Mouse (Mus musculus) liver, embryonic 12.5 days (tissue): ENCODE data around the gene Thumpd2. TPM values are rescaled to one million over a fixed set of nuclear protein-coding genes. Genes with fewer than 3 reads are reported as not detected.

Source experiments
- ATAC-seq: fragments of 200-750 bp; cut with Nextera tagmentation; 2 replicates; pipeline ENCODE4 v1.8.0; 2017; ENCODE audit warnings: moderate number of reproducible peaks, mild to moderate bottlenecking, moderate library complexity
- H3K27ac ChIP-seq: fragments of 300-500 bp; sonication (generic); 2 replicates; pipeline ENCODE4 v1.5.1; 2016; ENCODE audit warnings: mild to moderate bottlenecking
- H3K27me3 ChIP-seq: fragments of 300-500 bp; sonication (generic); replicated peaks from 2 replicates; pipeline ENCODE4 v1.6.1; 2016; ENCODE audit warnings: mild to moderate bottlenecking, moderate library complexity
- H3K36me3 ChIP-seq: fragments of 300-500 bp; sonication (generic); 2 replicates; pipeline ENCODE4 v1.6.1; 2016; ENCODE audit warnings: mild to moderate bottlenecking, moderate library complexity
- H3K4me1 ChIP-seq: fragments of 300-500 bp; sonication (generic); 2 replicates; pipeline ENCODE4 v1.6.1; 2016
- H3K4me2 ChIP-seq: fragments of 300-500 bp; sonication (generic); 2 replicates; pipeline ENCODE4 v1.6.1; 2016; ENCODE audit warnings: mild to moderate bottlenecking, moderate library complexity
- H3K4me3 ChIP-seq: fragments of 300-500 bp; sonication (generic); 2 replicates; pipeline ENCODE4 v1.5.1; 2016; ENCODE audit warnings: mild to moderate bottlenecking, moderate library complexity
- H3K9ac ChIP-seq: fragments of 300-500 bp; sonication (generic); 2 replicates; pipeline ENCODE4 v1.6.1; 2016; ENCODE audit warnings: mild to moderate bottlenecking, moderate library complexity
- H3K9me3 ChIP-seq: fragments of 300-500 bp; sonication (generic); replicated peaks from 2 replicates; pipeline ENCODE4 v1.6.1; 2016; ENCODE audit warnings: mild to moderate bottlenecking, moderate library complexity
- WGBS: fragments of 180-500 bp; shearing (Covaris S2); methylation state at CpG from one replicate; pipeline ENCODE4 v1.1.7; 2016; ENCODE audit not compliant: insufficient replicate concordance; 5-methylcytosine and 5-hydroxymethylcytosine counted together
- polyA plus RNA-seq: library from polyadenylated mRNA; unstranded; fragments of >200 nt; fragmentation: Nextera tagmentation; extraction: Ambion mirVana; gene quantifications from 2 replicates; pipeline ENCODE4 v1.2.1, GENCODE M21; 2016

Gene Thumpd2
- polyA plus RNA-seq, 1 experiment from 2014 or later: 9.3 TPM

DNA sequence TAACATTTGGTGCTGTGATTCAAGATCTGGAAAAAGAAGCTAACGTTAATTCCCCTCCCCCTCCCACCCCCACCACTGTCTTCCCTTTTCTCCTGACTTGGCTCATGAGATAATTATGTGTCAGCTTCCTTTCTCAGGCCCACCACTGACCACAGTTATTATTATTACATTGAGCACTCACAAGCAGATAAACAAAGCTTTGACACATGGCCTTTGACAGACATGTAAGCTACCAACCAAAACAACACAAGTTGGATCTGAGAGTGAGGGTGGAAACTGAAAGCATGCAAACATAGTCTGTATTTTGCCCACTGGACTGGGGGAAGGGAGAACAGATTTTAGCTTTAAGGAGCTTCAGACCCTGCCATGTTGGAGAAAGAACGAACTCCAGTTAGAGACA is 67.7 kb downstream of the Thumpd2 start:
- ATAC-seq: no peak
- Histone ChIP-seq H3K9me3 (no peaks in the 10 kb centered on the region), H3K4me2 (no peak overlapping the region), H3K36me3 (no peaks in the 10 kb centered on the region), H3K27ac (no peak overlapping the region), H3K4me1 (no peaks in the 10 kb centered on the region), H3K9ac (no peak overlapping the region), H3K27me3 (no peaks in the 10 kb centered on the region), H3K4me3 (no peak overlapping the region)
- 32% methylated on average over 2 of the region's 2 CpGs for WGBS

- H3K9me3 ChIP-seq: no peaks in the 10 kb centered on the region
- ATAC-seq: no peak
- WGBS: 62% methylated on average over 8 of the region's 8 CpGs
- no peak overlapping the region for H3K4me3 ChIP-seq
- no peak overlapping the region for H3K9ac ChIP-seq
- H3K27ac ChIP-seq: no peak overlapping the region
- H3K36me3 ChIP-seq: no peaks in the 10 kb centered on the region
- H3K4me1 ChIP-seq: no peaks in the 10 kb centered on the region
- H3K4me2 ChIP-seq: no peak overlapping the region
- no peaks in the 10 kb centered on the region for H3K27me3 ChIP-seq
These were observed 73.3 kb downstream of the Thumpd2 start for GRCm38 (mm10) chr17:80991535-80992127.

GRCm38 (mm10) chr17:80982976-80983375 is 81.9 kb downstream of the Thumpd2 start:
- Histone ChIP-seq H3K9ac (no peak overlapping the region), H3K4me3 (no peak overlapping the region), H3K4me2 (no peak overlapping the region), H3K27me3 (no peaks in the 10 kb centered on the region), H3K9me3 (no peaks in the 10 kb centered on the region), H3K27ac (no peak overlapping the region), H3K36me3 (no peaks in the 10 kb centered on the region), H3K4me1 (no peaks in the 10 kb centered on the region)
- no peak for ATAC-seq
- WGBS: 66% methylated on average over 10 of the region's 10 CpGs

DNA sequence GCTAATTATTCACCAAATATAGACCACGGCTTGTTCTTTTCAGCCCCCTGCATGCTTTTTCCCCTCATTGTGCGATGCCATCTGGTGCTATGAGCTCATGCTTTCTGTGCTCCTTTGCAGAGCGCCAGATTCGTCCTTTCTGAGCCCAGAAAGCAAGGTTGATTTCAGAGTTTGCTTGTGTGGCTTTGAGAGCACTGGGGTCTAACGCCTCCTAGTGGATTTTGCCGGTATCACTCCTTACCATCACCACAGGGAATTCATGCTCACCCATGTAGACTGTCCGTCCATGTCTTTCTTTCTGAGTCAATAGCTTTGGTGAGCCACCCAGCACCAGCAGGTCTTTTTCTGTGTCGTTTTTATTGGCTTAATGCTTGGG is 82.5 kb downstream of the Thumpd2 start:
- WGBS: 22% methylated on average over 8 of the region's 8 CpGs
- Histone ChIP-seq H3K4me2 (no peak overlapping the region), H3K9ac (no peak overlapping the region), H3K36me3 (no peaks in the 10 kb centered on the region), H3K4me1 (no peaks in the 10 kb centered on the region), H3K9me3 (no peaks in the 10 kb centered on the region), H3K27me3 (no peaks in the 10 kb centered on the region), H3K4me3 (no peak overlapping the region), H3K27ac (no peak overlapping the region)
- ATAC-seq: no peak

DNA sequence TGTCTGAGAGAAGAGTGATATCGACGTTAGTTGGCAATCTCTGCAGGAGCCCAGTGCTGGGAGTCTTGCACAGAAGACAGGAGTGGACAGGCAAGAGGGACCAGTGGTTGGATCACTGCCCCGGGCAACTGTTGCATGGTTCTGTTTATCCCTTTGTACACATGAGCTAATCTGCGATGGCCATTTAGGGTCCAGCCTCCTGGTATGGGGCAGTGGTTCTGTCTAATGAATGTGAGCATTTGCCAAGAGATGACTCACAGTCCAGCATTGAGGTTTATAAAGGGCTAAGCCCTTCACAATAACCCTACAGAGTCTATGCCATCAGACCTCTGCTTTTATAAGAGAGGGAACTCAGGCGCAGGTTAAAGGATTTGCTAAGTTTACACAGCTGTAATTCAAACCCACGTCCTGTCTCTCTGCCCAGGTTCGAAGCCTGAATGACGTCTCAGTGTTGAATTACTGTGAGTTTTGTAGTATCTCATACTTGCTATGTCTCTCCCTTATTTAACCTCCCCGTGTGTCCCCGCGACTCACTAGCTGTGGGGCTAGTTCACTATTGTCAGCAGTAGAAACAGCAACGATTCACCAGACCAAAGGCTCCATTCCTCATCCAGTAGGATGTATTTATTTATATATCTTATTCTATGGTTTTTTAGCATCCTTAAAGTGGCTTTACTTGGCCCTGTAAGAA is 83.0 kb downstream of the Thumpd2 start:
- WGBS: 65% methylated on average over 12 of the region's 12 CpGs
- Histone ChIP-seq H3K27me3 (no peaks in the 10 kb centered on the region), H3K4me1 (no peaks in the 10 kb centered on the region), H3K36me3 (no peaks in the 10 kb centered on the region), H3K27ac (no peak overlapping the region), H3K4me2 (no peak overlapping the region), H3K9ac (no peak overlapping the region), H3K4me3 (no peak overlapping the region), H3K9me3 (no peaks in the 10 kb centered on the region)
- no peak for ATAC-seq

DNA sequence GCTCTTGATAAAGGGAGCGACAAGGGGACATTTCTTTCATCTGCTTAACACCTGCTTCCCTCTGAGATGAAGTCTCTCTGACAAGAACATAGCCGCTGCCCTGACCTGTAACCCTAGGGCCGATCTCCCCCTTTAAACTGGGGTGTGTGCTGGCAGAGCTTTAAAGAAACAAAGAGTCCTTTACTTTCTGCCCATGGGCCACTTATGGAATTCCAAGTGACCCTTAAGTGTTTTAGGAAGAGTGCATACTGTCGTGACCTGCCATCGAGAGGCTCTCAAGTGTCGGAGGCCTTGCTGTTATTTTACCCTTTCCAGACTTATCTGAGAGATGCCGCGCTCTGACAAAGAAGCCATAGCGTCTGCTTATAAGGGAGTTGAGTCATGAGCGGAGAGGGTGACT is 84.8 kb downstream of the Thumpd2 start:
- Histone ChIP-seq H3K9me3 (no peaks in the 10 kb centered on the region; the same call in 1 of the 2 replicates), H3K4me2 (no peak overlapping the region)
- 77% methylated on average over 10 of the region's 10 CpGs for WGBS

GRCm38 (mm10) chr17:80977245-80977644 is 87.6 kb downstream of the Thumpd2 start:
- ATAC-seq: no peak; the same call in 1 of the 2 replicates
- Histone ChIP-seq H3K4me2 (no peak overlapping the region), H3K36me3 (no peaks in the 10 kb centered on the region), H3K9ac (no peak overlapping the region), H3K27ac (no peak overlapping the region), H3K9me3 (no peaks in the 10 kb centered on the region; the same call in 1 of the 2 replicates), H3K4me3 (no peak overlapping the region), H3K27me3 (no peaks in the 10 kb centered on the region), H3K4me1 (no peaks in the 10 kb centered on the region)
- 69% methylated on average over 5 of the region's 5 CpGs for WGBS

More for the DNA sequence above, 84.8 kb downstream of the Thumpd2 start:
- Histone ChIP-seq H3K4me3 (no peak overlapping the region), H3K9ac (no peak overlapping the region), H3K27ac (no peak overlapping the region), H3K4me1 (no peaks in the 10 kb centered on the region), H3K36me3 (no peaks in the 10 kb centered on the region), H3K27me3 (no peaks in the 10 kb centered on the region)
- no peak for ATAC-seq

Other genes starting within 250 kb of the Thumpd2 start
- 0.82 and 0.84 TPM in 2 replicates for gene Tmem178, start 120.5 kb downstream of the Thumpd2 start, polyA plus RNA-seq